In genomic region chr6:137980905-137981696, GRCm38 (mm10) we compare ENCODE assay signal across 9 mouse cellular contexts.
DNase-seq lines count a peak whose midpoint lies in the region; ATAC-seq and TF ChIP-seq lines count a peak whose summit lies in the region.
"Had no signal": no experiment of that assay in that cellular context is flagged by ENCODE, and none has a peak within 500 bp of the region (broad histone marks: within the 10 kb centered on the region; RNA-seq: fewer than 3 reads in every experiment).

No protein-coding gene starts in this region.

- peak; percentile 42 for TF ChIP-seq CTCF in Patski (IDR thresholded peaks at IDR 0.05)
- TF ChIP-seq CTCF in hindbrain, postnatal 0 days (IDR thresholded peaks at IDR 0.05; ENCODE audit: low read depth), result peak; percentile 71

- H3K36me3 ChIP-seq in hindbrain, postnatal 0 days (ENCODE audit: insufficient read depth, low read length), result no peaks in the 10 kb centered on the region

- 77% methylated on average over 10 of the region's 10 CpGs for WGBS in hindbrain, postnatal 0 days

- H3K4me1 ChIP-seq in hindbrain, postnatal 0 days (ENCODE audit: insufficient read depth, low read length), result no peaks in the 10 kb centered on the region

- in situ Hi-C loops in Patski (cut with MboI; ENCODE audit: low pct_unique_long_range_greater_than_20kb), result no loop called here

- H3K9me3 ChIP-seq in hindbrain, postnatal 0 days (ENCODE audit: low read length), result no peaks in the 10 kb centered on the region

- no peak overlapping the region for H3K4me2 ChIP-seq in hindbrain, postnatal 0 days (ENCODE audit: low read depth, low read length)

- no peak overlapping the region for H3K4me3 ChIP-seq in hindbrain, postnatal 0 days (ENCODE audit: low read length)

- POLR2A ChIA-PET in Patski (lab: Charles Lee), result no interaction called here

- no peak overlapping the region for H3K9ac ChIP-seq in hindbrain, postnatal 0 days (replicated peaks; ENCODE audit: low read length)

- peaks cover 42% of the 10 kb centered on the region for H3K27me3 ChIP-seq in Patski
- H3K27me3 ChIP-seq in hindbrain, postnatal 0 days (ENCODE audit: insufficient read depth, low read length), result no peaks in the 10 kb centered on the region

- CTCF ChIA-PET in Patski (lab: Charles Lee), result interaction anchor here (1.2 kb wide), 1 partner anchor 16 kb away, joined by 3 read pairs; no protein-coding TSS in a partner anchor

- no peak overlapping the region for H3K27ac ChIP-seq in hindbrain, postnatal 0 days

- DNase-seq in cerebellum, postnatal 14 days, result peak; percentile 3 to 17
- DNase-seq in cerebellum, adult 9-10 months, result no peak
- peak; percentile 21 to 37 for DNase-seq in layer of hippocampus, postnatal 14 days (ENCODE audit: low spot score in 2 of 2)
- no peak for DNase-seq in layer of hippocampus, adult 9-10 months (ENCODE audit: low spot score)
- no peak for DNase-seq in Patski (ENCODE audit: low read depth, low spot score)
- peak; percentile 40 for DNase-seq in hindbrain, postnatal 0 days (ENCODE audit: low spot score)
- no peak for DNase-seq in gastrocnemius, adult 18-20 months (ENCODE audit: low spot score)
- no peak for DNase-seq in adrenal gland, adult 8-10 months
- DNase-seq: cerebellum, adult 11-12 months had no signal

- no peak for ATAC-seq in Patski
- peak; percentile 24; the same call in 1 of the 2 replicates for ATAC-seq in hindbrain, postnatal 0 days

Comparison
In these comparisons a context has a peak if more than half of its experiments do, and no peak if none do; other contexts are left out.
1. DNase-seq: peak in cerebellum, postnatal 14 days (2 of 2), layer of hippocampus, postnatal 14 days (2 of 2) and hindbrain, postnatal 0 days (single experiment); none in cerebellum, adult 9-10 months (single experiment), layer of hippocampus, adult 9-10 months (single experiment), Patski (single experiment), gastrocnemius, adult 18-20 months (single experiment) and adrenal gland, adult 8-10 months (single experiment).